Mouse (Mus musculus): ENCODE results near the gene Fbxo34. TPM values are rescaled to one million over a fixed set of nuclear protein-coding genes. Genes with fewer than 3 reads are reported as not detected.
"Not testable (repeated sequence)": the region's sequence is repeated elsewhere in the genome, so short reads cannot be mapped to it uniquely, and the experiment has no call there.

The Fbxo34 gene
- 18.2 to 39.0 TPM (median 26.4 TPM) in 3 replicates for total RNA-seq (2017)

- not testable (repeated sequence) for ATAC-seq (replicated peaks; ENCODE audit: insufficient number of reproducible peaks, low FRiP score, low TSS enrichment, poor library complexity, severe bottlenecking)
These were observed at the start of gene Fbxo34 for GRCm38 (mm10) chr14:47450121-47450520. TSS of gene Fbxo34 (plus strand) at chr14:47450421.

GRCm38 (mm10) chr14:47402735-47403134 is 47.5 kb upstream of the Fbxo34 start:
- ATAC-seq (replicated peaks; ENCODE audit: insufficient number of reproducible peaks, low FRiP score, low TSS enrichment, poor library complexity, severe bottlenecking): no peak

- ATAC-seq (replicated peaks; ENCODE audit: insufficient number of reproducible peaks, low FRiP score, low TSS enrichment, poor library complexity, severe bottlenecking): no peak
These were observed 44.2 kb upstream of the Fbxo34 start for GRCm38 (mm10) chr14:47406000-47406399.

GRCm38 (mm10) chr14:47417346-47417745 is 32.9 kb upstream of the Fbxo34 start:
- no peak for ATAC-seq (replicated peaks; ENCODE audit: insufficient number of reproducible peaks, low FRiP score, low TSS enrichment, poor library complexity, severe bottlenecking)

GRCm38 (mm10) chr14:47417775-47418665 is 32.2 kb upstream of the Fbxo34 start, which contains the start of gene Dlgap5:
TSS of gene Dlgap5 (minus strand) at chr14:47418407.
- ATAC-seq (replicated peaks; ENCODE audit: insufficient number of reproducible peaks, low FRiP score, low TSS enrichment, poor library complexity, severe bottlenecking): peak; percentile 98

GRCm38 (mm10) chr14:47418666-47418991 is 31.6 kb upstream of the Fbxo34 start:
- ATAC-seq (replicated peaks; ENCODE audit: insufficient number of reproducible peaks, low FRiP score, low TSS enrichment, poor library complexity, severe bottlenecking): no peak

GRCm38 (mm10) chr14:47419034-47419625 is 31.1 kb upstream of the Fbxo34 start:
- ATAC-seq (replicated peaks; ENCODE audit: insufficient number of reproducible peaks, low FRiP score, low TSS enrichment, poor library complexity, severe bottlenecking): no peak

- no peak for ATAC-seq (replicated peaks; ENCODE audit: insufficient number of reproducible peaks, low FRiP score, low TSS enrichment, poor library complexity, severe bottlenecking)
These were observed 30.4 kb upstream of the Fbxo34 start for GRCm38 (mm10) chr14:47419723-47420276.

GRCm38 (mm10) chr14:47421606-47422005 is 28.6 kb upstream of the Fbxo34 start:
- ATAC-seq (replicated peaks; ENCODE audit: insufficient number of reproducible peaks, low FRiP score, low TSS enrichment, poor library complexity, severe bottlenecking): no peak

GRCm38 (mm10) chr14:47422466-47422865 is 27.8 kb upstream of the Fbxo34 start:
- no peak for ATAC-seq (replicated peaks; ENCODE audit: insufficient number of reproducible peaks, low FRiP score, low TSS enrichment, poor library complexity, severe bottlenecking)

GRCm38 (mm10) chr14:47432987-47433386 is 17.2 kb upstream of the Fbxo34 start:
- ATAC-seq (replicated peaks; ENCODE audit: insufficient number of reproducible peaks, low FRiP score, low TSS enrichment, poor library complexity, severe bottlenecking): 0 out of 2 replicates have a peak, but pooled peaks have one; percentile 61

- ATAC-seq (replicated peaks; ENCODE audit: insufficient number of reproducible peaks, low FRiP score, low TSS enrichment, poor library complexity, severe bottlenecking): no peak
These were observed 11.3 kb upstream of the Fbxo34 start for GRCm38 (mm10) chr14:47438947-47439346.

- ATAC-seq (replicated peaks; ENCODE audit: insufficient number of reproducible peaks, low FRiP score, low TSS enrichment, poor library complexity, severe bottlenecking): no peak
These were observed 5.3 kb upstream of the Fbxo34 start for GRCm38 (mm10) chr14:47444907-47445306.

- ATAC-seq (replicated peaks; ENCODE audit: insufficient number of reproducible peaks, low FRiP score, low TSS enrichment, poor library complexity, severe bottlenecking): no peak
These were observed 4.7 kb upstream of the Fbxo34 start for GRCm38 (mm10) chr14:47445331-47446095.

- no peak for ATAC-seq (replicated peaks; ENCODE audit: insufficient number of reproducible peaks, low FRiP score, low TSS enrichment, poor library complexity, severe bottlenecking)
These were observed 9.3 kb downstream of the Fbxo34 start for GRCm38 (mm10) chr14:47459556-47459955.

- no peak for ATAC-seq (replicated peaks; ENCODE audit: insufficient number of reproducible peaks, low FRiP score, low TSS enrichment, poor library complexity, severe bottlenecking)
These were observed 11.8 kb downstream of the Fbxo34 start for GRCm38 (mm10) chr14:47461997-47462396.

- no peak for ATAC-seq (replicated peaks; ENCODE audit: insufficient number of reproducible peaks, low FRiP score, low TSS enrichment, poor library complexity, severe bottlenecking)
These were observed 12.2 kb downstream of the Fbxo34 start for GRCm38 (mm10) chr14:47462453-47462852.

- ATAC-seq (replicated peaks; ENCODE audit: insufficient number of reproducible peaks, low FRiP score, low TSS enrichment, poor library complexity, severe bottlenecking): no peak
These were observed 12.7 kb downstream of the Fbxo34 start for GRCm38 (mm10) chr14:47462877-47463460.

- ATAC-seq (replicated peaks; ENCODE audit: insufficient number of reproducible peaks, low FRiP score, low TSS enrichment, poor library complexity, severe bottlenecking): no peak
These were observed 14.2 kb downstream of the Fbxo34 start for GRCm38 (mm10) chr14:47464426-47464825.
